Mouse (Mus musculus) heart, postnatal 14 days (tissue): ENCODE measurements around the gene Arf4. TPM values are rescaled to one million over a fixed set of nuclear protein-coding genes. Genes with fewer than 3 reads are reported as not detected.
"Not testable (repeated sequence)": the region's sequence is repeated elsewhere in the genome, so short reads cannot be mapped to it uniquely, and the experiment has no call there.

Source experiments
- DNase-seq, 2 experiments: peaks; one replicate each; pipeline ENCODE4 v3.0.0; 2021 to 2022
- intact Hi-C: fragments of 180-260 bp; cut with DNase I; formaldehyde crosslinking; loops from one replicate; pipeline ENCODE4 v1.15.1; 2025
- total RNA-seq, 2 experiments: library from RNA; stranded (reverse); gene quantifications; 2 replicates each; pipeline ENCODE4 v1.2.3; 2021

The Arf4 gene
- total RNA-seq, 2 experiments from 2014 or later = 86.5 to 102 TPM

DNA sequence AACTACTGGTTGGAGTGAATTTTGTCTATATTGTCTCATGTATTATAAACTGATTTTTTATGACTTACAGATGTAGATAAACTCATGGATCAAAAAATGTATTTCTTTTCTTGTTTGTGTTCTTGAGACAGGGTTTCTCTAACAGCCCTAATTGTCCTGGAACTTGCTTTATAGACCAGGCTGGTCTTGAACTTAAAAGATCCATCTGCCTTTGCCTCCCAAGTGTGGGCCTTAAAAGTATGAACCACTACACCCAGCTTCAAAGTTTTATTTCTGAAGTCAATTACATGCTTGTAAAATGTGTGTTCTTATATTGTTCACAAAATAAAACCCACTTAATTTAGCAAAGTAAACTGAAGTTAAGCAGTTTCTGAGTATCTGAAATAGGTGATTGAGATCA, 20.3 kb downstream of the Arf4 start:
- intact Hi-C loops = no loop called here
- DNase-seq = no peak

- no peak for DNase-seq
- intact Hi-C loops = no loop called here
Measured at GRCm38 (mm10) chr14:26660233-26660632, 22.4 kb downstream of the Arf4 start.

GRCm38 (mm10) chr14:26662016-26662415, 24.1 kb downstream of the Arf4 start:
- intact Hi-C loops = no loop called here
- DNase-seq = no peak

- intact Hi-C loops = no loop called here
- no peak for DNase-seq
Measured at GRCm38 (mm10) chr14:26662488-26662887, 24.6 kb downstream of the Arf4 start.

- intact Hi-C loops = no loop called here
- no peak for DNase-seq
Measured at GRCm38 (mm10) chr14:26663851-26664250, 26.0 kb downstream of the Arf4 start.

- intact Hi-C loops = loop anchor here (2.0 kb wide), 1 partner anchor 31 kb away; no protein-coding TSS in a partner anchor
- DNase-seq = no peak
Measured at GRCm38 (mm10) chr14:26667991-26668370, 30.1 kb downstream of the Arf4 start.

DNA sequence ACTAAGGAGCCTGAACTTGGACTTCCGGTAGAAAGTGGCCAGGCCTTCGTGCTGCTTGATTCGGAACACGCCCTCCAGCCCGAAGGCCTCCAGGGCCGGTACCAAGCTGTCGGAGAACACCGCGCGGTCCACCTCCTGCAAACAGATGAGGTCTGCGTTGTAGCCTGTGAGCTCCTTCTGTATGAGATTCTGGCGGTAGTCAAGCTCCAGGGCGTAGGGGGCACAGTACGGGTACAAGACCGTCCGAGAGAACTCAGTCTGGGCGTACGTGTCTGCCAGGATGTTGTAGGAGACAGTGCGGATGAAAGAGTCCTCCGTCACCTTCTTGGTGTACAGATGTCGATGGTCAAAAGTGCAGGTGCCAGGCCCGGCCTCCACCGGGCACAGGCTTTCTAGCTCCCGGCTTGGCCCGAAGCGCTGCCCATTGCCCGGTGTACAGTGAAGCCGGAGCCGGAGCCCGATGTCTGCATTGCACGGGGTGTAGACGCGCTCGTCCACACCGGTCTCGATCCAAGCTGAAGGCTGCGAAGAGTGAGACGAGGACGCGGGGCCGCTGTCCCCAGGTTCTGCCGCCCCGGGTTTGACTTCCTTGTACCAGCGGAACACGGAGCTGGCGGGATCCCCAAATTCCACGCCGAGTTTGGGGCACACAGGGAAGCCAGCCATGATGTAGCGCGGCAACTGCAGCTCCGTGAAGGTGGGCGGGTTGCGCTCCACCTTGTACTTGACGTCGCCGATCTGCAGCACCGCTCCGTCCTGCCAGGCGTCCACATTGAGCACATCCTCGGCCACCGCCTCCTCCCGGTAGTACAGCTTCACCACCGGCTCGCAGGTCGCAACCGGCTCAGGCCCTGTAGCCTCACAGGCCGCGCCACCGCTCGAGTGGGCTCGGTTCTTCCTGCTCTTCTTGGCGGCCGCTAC, 30.8 kb downstream of the Arf4 start:
- DNase-seq = peak; percentile 37 to 55

GRCm38 (mm10) chr14:26669292-26670073, 31.6 kb downstream of the Arf4 start, which contains the start of gene Pde12:
Gene Pde12 (minus strand): TSS chr14:26669883.
- intact Hi-C loops = loop anchor here (2.0 to 10.0 kb wide), 3 partner anchors 33 to 425 kb away; partner anchors contain the start of gene Appl1
- DNase-seq = peak; percentile 84 to 86

More for the DNA sequence above, 30.8 kb downstream of the Arf4 start:
- intact Hi-C loops = loop anchor here (2.0 kb wide), 1 partner anchor 32 kb away; no protein-coding TSS in a partner anchor

- intact Hi-C loops = loop anchor here (10.0 kb wide), 2 partner anchors 304 to 424 kb away; partner anchors contain the start of gene Appl1
- no peak for DNase-seq
Measured at GRCm38 (mm10) chr14:26670964-26671363, 33.1 kb downstream of the Arf4 start.

- not testable (repeated sequence) for DNase-seq
- intact Hi-C loops = loop anchor here (10.0 kb wide), 2 partner anchors 303 to 423 kb away; partner anchors contain the start of gene Appl1
Measured at GRCm38 (mm10) chr14:26671870-26672615, 34.2 kb downstream of the Arf4 start.

DNA sequence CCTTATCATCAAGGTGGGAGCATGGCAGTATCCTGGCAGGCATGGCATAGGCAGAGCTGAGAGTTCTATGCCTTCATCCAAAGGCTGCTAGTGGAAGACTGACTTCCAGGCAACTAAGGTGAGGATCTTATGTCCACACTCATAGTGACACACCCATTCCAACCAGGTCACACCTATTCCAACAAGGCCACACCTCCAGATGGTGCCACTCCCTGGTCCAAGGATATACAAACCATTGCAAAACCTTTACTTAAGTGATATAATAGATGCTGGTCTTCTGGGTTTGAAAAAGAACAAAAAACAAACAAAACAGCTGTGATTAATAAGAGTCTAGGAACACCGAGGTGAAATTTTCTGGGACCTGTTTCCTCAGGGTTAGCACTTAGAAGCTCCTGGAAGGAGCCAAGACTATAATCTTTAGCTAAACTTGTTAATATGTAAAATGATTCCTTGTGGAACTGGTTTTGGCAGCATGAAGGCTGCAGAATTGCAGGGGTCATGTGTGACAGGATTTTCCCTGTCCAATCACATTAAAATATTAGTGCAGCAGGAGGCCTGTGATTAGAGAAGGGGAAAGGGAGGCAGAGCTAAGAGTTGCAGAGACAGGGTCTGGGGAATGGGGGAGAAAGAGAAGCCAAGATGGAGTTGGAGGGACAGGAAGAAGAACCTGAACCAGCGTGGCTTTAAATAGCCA, 36.7 kb downstream of the Arf4 start:
- DNase-seq = not testable (repeated sequence)
- intact Hi-C loops = loop anchor here (10.0 kb wide), 2 partner anchors 300 to 420 kb away; partner anchors contain the start of gene Appl1

GRCm38 (mm10) chr14:26675371-26675770, 37.5 kb downstream of the Arf4 start:
- peak; percentile 36 to 58 for DNase-seq
- intact Hi-C loops = loop anchor here (10.0 kb wide), 2 partner anchors 299 to 419 kb away; partner anchors contain the start of gene Appl1

DNA sequence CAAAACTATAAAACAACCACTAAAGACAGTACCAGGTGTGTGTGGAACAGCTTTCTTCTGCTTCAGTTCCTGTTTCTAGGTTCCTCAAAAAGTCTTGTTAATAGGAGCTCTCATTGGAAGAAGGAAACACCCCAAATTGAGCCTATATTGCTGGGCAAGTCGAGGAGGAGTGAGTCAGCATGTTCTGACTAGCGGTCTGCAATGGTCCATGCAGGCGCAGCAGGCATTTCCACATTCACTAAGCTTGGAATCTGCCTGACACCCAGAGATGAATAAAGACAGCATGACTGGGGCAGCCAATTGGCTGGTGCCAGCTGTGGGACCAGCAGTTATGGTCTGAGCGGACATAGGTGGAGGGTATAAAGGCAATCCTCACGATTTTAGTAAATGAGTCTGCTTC, 37.9 kb downstream of the Arf4 start:
- intact Hi-C loops = loop anchor here (10.0 kb wide), 2 partner anchors 299 to 419 kb away; partner anchors contain the start of gene Appl1

GRCm38 (mm10) chr14:26690727-26691126, 52.9 kb downstream of the Arf4 start:
- no peak for DNase-seq
- intact Hi-C loops = no loop called here

More for the DNA sequence above, 37.9 kb downstream of the Arf4 start:
- no peak for DNase-seq

DNA sequence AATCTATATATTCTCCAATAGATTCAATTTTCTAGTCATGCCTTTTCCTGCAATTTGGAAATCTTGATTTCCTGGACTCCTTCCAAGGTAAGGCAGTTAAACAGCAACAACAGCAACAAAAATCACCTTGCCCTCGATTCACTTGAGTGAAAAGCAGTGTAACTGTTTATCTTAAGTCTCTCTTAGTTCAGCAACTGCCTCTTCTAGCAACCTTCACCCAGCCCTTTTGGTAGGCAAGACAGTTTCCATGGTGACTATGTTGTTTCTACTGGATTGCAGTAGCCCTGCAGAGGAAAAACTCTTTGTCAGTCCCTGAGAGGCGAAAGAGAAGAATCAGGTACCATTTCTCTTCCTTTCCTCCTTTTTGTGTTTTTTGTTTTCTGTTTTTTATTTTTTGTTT, 53.5 kb downstream of the Arf4 start:
- intact Hi-C loops = no loop called here
- DNase-seq = no peak

DNA sequence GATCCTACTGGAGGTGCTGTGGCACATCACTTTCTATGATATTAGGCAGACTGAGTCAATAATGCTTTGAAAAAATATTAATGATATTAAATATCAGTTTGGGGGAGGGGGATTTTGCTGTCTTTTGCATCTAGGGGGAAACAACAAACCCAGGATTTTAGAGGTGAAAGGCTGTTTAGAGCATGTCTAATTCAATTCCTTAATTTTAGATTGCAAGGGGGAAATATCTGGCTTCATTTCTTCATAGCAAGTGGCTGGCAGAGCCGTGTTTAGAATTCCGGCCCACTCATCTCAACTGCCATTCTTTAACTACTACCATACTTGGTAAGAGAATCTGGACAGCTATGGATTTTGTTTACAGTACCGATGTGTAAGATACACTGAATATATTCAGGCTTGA, 55.1 kb downstream of the Arf4 start, which contains the start of gene Dnah12:
Gene Dnah12 (plus strand): TSS at position 301 of the 400 bp plus-strand sequence.
- no peak for DNase-seq
- intact Hi-C loops = no loop called here

DNA sequence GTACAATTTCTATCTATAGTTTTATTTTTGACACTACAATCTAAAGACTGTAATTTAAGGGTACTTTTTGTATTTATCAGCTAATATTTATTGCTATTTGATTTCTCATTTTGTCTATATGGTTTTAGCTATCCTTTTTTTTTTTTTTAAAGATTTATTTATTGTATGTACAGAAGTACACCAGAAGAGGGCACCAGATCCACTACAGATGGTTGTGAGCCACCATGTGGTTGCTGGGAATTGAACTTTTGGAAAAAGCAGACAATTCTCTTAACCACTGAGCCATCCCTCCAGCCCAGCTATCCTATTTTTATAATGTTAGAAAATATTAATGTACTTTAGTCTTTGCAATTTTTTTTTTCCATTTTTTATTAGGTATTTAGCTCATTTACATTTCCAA, 60.0 kb downstream of the Arf4 start:
- intact Hi-C loops = no loop called here
- DNase-seq = no peak

DNA sequence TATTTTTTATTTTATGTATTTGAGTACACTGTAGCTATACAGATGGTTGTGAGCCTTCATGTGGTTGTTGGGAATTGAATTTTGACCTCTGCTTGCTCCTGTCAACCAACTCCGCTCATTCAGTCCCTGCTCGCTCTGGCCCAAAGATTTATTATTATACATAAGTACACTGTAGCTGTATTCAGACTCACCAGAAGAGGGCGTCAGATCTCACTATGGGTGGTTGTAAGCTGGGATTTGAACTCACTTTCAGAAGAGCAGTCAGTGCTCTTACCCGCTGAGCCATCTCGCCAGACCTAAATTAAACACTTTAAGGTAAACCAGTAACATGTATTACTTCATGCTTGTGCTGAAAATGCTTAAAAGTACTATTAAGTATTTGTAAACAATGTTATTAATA, 67.4 kb downstream of the Arf4 start:
- DNase-seq, intact Hi-C loops: not testable (repeated sequence)
